Mouse (Mus musculus): ENCODE data around the gene Tgfbrap1.
"Not testable (repeated sequence)": the region's sequence is repeated elsewhere in the genome, so short reads cannot be mapped to it uniquely, and the experiment has no call there.

The Tgfbrap1 gene

DNA sequence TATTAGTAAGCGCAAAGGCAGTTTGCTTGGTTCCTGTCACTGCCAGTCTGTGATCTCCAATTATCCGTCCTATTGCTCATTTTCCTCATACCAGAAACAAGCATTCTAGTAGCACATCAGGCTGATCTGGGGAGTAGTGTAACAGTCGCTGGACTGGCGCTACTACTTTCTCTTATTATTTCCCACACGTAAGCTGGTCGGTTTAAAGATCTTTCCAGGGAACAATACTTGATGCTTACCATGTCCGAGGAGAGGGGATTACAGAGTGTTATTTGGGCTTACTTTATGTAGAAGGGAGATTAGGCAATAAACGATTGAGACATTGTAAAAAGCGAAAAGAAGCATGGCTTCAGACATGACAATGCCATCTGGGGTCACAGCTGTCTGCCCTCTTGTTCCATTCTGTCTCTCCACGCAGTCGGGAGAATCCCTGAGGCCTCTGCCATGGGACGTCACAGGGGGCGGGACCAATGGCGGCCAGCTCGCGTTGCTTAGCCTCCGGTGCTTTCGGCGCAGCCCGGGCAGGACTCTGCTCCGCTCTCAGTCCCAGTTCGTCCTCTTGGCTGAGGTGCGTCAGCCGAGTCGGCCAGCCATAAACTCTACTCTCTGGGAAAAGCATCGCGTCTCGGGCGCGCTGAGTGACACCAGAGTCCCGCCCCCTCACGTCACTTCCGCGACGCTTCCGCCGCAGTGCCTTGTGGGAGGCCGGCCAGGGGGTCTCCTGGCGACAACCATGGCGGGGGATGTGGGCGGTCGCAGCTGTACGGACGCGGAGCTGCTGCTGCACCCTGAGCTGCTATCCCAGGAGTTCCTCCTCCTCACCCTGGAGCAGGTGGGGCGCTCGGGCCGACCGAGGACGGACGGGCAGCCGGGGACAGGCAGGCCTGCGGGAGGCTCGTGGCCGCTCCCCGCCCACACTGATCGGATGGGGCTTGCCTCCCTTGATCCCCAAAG lies at the start of gene Tgfbrap1, which contains the start of gene AI597479:
Tgfbrap1 (minus strand) TSS at position 607 of the 954 bp plus-strand sequence.
AI597479 (plus strand) TSS at position 680 of the 954 bp plus-strand sequence.
- DNase-seq (ENCODE audit: low spot score in 2 of 2) = peak; percentile 87 to 89

DNA sequence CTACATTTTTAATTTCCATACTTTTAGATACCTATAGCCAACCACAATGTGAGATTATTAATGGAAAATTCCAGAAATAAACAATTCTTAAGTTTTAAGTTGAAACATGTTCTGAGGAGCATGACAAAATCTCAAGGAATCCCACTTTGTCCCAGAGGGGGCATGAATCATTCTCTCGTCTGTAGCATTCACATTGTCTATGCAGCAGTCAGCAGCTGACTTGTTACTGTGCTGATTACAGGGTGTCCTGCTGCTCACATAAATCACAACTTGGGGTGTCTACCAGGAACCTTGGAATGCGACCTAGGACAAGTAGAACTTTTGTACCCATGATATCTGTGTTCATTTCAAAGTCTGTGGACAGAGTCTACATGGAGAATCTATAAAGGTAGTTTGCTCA lies 49.0 kb upstream of the Tgfbrap1 start:
- no peak for DNase-seq (ENCODE audit: low spot score in 2 of 2)

DNA sequence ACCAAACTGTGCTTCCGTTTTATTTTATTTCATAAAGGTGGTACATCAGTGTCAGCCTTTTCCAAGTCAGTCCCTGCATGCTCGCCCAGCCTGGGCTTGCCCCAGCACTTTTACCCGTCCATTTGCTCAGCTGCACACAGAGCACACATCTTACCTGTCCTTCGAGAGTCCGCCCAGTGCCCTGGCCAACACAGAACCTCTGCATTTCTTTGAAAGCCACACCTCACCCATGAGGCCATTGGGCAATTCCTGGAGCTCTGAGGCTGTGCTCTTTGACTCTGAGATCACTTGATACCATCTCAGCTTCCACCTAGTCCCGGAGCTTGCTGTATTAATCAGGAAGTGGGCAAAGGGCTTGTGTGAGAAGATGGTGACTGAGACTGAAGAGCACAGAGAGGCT lies 47.0 kb upstream of the Tgfbrap1 start:
- no peak for DNase-seq (ENCODE audit: low spot score in 2 of 2)

DNA sequence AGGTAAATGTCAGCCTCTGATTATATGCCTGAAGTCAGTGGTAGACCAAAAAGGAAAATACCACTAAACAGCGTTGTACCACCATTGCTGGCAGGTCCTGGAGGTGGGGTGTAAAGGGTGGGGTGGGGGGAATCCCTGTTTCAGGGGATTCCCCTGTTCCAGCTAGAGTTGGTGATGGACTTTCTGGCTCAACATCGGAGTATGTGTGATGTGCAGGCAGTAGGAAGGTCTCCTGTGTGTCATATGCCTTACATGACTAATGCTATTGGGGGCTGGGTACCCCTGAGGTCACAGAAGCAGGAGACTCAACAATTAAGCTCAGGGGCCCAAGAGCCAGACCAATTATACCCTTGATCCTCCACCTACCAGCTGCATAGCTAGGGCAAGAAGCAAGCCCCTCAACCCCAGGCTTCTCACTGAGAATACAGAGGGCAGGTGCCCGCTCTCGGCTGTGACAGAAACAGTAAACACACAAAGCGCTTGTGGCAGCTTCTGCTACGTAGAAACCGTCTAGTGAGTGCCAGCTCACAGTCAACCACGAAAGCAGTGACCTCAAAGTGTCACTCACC lies 46.0 kb upstream of the Tgfbrap1 start:
- DNase-seq (ENCODE audit: low spot score in 2 of 2) = no peak

DNA sequence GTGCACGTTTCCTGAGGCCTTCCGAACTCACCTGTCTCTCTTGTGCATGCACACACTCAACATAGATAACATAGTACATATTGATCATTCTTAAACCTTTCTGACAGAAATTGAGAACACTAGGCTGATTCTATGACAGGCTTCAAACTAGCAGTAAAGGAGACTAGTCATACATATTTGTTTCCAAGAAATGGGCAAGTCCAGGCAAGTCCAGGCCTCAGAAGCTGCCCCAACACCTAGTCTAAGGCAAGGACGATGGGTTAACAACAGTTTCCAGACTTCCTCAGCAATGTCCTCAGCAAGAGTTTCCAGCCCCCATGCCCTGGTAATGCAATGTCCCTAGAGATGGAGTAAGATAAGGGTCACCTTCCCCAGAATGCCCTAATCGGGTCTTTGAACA lies 45.4 kb upstream of the Tgfbrap1 start:
- no peak for DNase-seq (ENCODE audit: low spot score in 2 of 2)

DNA sequence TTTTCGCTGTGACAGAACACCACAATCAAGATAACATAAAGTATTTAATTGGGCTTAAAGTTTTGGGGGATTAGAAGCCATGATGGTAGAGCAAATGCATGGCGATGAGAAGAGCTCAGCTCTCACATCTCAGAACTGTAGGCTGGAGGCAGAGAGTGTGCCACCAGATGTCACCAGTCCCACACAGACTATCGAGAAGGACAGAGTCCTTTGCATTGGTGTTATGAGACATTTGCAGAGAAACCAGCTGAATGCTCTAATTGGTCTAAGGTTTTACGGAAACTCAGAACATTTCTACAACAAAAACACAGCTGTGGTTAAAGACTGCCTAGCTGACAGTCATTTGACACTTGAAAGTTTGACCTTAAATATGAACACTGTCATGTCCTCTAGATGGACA lies 44.8 kb upstream of the Tgfbrap1 start:
- DNase-seq (ENCODE audit: low spot score in 2 of 2) = no peak

DNA sequence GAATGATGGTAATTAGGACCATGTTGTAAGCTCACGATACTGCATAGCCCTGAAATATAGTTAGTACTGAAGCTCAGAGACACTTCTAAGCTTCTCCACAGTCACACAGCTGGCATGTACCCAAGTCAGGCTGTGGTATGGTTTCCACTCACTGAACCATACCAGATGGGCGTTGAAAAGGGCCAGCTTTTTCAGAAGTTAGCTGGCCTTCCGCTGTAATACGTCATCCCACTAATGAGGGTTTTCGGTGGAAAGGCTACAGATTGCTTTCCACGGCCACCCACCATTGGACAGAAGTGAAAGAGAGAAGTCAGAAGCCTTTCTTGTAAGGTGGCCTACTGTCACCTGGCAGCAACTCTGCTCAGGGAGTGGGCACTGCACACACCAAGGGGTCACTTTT lies 44.4 kb upstream of the Tgfbrap1 start:
- no peak for DNase-seq (ENCODE audit: low spot score in 2 of 2)

DNA sequence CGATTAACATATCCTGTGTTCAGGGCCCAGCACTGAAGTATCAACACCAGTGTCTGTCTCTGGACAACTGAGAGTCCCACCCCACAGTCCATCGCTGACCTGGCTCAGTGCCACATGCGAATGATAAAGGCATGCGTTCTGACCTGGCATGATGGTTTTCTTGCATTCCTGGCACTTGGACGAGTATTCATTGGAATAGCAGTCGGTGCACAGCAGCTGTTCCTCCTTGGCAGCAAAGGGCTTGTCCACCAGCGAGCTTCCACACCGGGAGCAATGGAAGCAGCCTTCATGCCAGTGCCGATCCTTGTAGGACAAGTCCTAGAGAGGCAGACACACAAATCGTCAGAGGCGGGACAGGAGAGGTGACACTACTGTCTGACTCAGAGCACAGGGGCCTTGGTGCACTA lies 43.1 kb upstream of the Tgfbrap1 start:
- no peak for DNase-seq (ENCODE audit: low spot score in 2 of 2)

DNA sequence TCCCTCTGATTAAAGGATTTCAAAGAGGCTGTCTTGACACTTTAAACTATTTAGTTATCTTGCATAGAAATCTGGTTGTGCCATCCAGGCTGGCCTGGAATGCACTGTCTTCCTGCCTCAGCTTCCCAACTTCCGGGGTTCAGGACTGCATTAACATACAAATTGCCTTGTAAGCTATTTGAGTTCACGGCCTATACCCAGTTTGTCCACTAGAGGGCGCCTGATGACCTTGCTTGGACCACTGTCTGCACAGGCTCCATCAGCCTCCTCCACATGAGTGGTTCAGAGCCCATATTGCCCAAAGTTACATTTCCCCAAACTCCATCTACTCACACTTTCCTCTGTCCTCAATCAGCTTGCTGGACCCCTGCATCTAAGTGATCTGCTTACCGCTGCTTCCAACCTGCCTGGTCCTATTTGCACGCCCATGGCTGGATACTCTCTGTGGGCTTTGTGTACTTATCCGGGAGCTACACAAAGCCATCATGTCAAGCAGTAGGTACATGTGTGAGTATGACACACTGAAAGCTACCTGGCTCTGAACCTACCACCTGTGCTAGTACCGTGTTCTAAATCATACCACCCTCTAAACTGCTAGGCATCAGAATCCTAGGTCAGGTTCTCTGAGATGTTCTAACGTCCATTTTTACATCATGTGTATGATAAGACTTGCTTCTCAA lies 41.3 kb upstream of the Tgfbrap1 start:
- DNase-seq (ENCODE audit: low spot score in 2 of 2) = peak; percentile 80 to 81

DNA sequence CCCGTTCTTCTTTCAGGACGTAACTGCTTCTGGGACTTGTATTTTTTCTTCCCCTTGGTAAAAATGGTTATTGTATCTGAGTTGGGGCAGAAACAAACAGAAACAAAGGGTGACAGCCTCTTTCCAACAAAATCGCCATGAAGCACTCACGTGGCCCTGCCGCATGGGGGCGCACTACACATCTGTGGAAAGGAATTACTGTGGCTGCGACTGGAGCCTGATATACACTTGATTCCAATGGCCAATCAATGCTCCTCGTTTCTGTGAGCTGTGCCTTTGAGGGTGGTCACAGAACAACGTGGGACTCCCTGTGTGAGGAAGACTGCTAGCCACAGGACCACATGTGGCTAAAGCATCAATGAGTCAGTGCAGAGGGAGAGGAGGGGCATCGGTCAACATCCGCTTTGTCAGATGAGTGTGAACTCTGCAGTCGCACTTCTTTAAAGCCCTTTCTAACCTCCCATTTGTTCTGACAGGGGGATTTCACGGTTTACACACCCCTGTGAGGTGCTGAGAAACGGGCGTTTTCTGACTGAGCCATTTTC lies 39.9 kb upstream of the Tgfbrap1 start:
- peak; percentile 36 to 62 for DNase-seq (ENCODE audit: low spot score in 2 of 2)

DNA sequence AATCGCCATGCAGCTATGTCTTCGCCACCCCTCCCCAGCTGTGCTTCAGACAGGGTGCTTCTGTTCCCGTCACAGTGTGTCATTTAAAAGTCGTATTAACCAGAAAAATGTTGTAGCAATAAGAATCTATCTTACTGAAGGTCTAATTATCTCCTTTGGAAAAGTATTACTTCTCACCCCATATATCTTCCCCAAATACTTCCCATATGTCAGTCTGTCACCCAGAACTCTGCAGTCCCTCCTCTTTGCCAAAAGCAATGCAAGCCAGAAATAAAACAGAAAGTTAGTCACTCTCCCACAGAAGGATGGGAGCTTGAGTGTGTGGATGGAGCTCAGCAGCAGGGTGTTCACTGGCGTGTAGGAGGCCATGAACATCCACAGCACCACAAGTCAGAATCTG lies 38.9 kb upstream of the Tgfbrap1 start:
- DNase-seq (ENCODE audit: low spot score in 2 of 2) = no peak

DNA sequence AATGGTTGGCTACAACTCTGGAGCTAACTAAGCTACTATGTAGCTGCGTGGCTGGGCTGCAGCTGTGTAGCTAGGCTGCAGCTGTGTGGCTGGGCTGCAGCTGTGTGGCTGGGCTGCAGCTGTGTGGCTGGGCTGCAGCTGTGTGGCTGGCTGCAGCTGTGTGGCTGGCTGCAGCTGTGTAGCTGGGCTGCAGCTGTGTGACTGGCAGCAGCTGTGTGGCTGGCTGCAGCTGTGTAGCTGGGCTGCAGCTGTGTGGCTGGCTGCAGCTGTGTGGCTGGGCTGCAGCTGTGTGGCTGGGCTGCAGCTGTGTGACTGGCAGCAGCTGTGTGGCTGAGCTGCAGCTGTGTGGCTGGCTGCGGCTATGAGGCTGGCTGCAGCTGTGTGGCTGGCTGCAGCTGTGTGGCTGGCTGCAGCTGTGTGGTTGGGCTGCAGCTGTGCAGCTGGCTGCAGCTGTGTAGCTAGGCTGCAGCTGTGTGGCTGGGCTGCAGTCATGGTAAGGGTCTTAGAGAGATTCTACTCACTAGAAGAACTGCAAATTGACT lies 38.1 kb upstream of the Tgfbrap1 start:
- not testable (repeated sequence) for DNase-seq (ENCODE audit: low spot score in 2 of 2)

DNA sequence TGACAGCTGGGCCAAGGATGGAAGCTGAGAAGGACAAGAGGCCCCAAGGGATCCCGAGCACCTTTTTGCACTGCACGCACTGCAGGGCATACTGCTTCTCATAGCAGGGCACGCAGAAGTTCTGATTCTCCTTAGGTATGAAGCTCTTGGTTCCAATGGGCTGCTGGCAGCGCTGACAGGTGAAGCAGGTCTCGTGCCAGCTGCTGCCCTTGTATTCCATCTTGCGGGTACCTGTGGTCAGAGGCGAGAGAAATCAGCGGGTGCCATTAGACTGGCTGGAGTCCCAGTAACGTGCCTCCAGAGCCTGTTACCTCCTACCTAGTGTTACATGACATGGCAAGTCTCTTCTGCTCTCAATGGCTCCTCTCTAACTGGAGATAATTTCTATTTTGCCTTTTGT lies 33.2 kb upstream of the Tgfbrap1 start:
- DNase-seq (ENCODE audit: low spot score in 2 of 2) = no peak

DNA sequence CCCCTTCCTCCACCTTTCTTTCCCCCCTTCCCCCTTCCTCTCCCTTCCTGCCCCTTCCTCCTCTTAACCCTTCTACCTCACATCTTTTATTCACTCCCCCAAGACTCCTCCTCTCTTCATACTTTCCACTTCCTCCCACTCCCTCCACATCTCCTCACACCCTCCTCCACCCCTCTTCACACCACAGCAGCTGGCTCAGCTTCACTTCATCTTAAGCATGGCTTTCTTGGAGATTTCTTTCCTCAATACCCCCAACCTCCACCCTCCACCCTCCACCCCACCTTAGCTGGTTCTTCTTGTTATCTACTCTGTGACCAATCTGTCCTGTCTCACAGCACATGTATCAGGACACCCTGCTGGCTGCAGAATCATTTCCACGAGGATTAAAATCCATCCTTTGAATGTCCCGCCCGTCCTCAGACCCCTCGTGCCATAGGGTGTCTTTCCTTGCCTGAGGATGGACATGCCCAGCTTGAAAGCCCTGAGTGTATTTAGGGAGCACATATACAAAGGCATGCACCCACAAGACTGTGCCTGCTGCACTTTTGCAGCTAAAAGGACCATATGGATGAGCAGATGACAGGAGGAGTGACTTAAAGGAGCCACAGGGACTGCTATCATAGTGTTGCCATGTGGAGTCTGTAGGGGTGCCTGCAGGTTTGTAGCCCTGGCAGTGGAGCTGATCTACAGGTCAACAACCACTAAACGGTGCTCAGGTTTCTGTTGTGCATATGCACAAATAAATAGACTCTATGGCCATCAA lies 32.0 kb upstream of the Tgfbrap1 start:
- no peak for DNase-seq (ENCODE audit: low spot score in 2 of 2)

DNA sequence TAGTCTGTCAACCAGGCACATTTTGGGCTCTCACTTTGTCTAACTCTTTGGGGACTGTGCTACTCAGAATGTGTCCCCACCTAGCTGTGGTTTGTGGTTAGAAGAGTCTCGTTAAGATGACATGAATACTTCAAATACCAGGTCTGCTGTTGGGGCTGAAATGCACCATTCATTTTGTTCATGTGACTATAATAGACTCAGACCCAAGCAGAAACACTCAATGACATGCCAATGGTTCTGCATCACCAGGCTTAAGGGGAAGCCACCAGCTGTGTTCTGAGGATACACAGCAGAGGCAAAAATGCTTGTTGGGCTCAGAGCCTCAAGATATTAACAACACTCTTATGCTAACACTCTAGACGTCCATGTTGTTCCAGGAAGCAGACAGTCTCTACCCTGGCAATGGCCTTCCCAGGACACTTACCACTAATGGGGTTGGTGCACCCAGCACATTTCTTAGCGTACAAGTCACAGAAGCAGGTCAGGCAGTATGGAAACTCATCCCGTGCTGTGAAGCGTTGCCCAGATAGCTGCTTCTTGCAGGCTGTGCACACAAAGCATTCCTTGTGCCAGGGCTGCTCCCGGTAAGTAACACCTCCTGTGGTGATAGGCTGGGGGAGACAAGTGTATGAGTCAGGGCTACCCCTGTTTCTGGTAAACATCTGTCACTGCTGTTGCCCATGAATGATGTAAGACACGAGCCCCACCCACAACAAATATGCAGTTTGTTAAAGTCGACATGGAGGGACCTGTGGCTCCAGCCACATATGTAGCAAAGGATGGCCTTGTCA lies 29.6 kb upstream of the Tgfbrap1 start:
- peak in 1 of 2 experiments; percentile 26 for DNase-seq (ENCODE audit: low spot score in 2 of 2)

DNA sequence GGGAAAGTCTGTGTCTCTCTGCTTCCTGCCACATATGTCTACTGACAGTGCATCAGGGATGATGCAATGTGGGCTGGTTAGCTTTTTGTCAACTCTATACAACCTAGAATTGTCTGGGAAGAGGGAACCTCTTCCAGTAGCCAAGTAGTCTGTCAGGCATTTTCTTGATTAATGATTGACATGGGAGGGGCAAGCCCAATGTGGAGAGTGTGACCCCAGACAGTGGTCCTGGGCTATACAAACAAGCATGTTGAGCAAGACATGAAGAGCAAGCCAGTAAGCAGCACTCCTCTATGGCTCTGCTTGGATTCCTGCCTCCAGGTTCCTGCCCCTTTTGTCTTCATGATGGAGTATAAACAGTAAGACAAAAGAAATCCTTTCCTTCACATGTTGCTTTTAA lies 28.8 kb upstream of the Tgfbrap1 start:
- no peak for DNase-seq (ENCODE audit: low spot score in 2 of 2)

DNA sequence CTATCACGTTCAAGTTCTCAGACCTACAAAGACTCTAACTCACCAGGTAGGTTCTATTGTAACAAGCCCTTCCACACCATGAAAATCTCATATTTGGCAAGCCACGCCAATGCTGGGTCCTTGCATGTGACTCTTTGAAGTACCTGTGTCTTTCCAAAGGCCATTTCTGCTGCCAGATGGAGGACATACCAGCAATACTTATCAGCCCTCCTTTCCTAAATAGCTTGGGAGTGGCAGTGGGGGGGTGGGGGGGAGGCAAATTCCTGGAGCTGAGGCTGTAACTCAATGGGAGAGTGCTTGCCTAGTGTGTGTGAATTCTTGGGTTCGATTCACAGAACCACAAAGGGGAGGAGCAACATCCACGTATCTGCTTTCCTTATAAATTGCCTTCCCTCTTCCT lies 26.3 kb upstream of the Tgfbrap1 start:
- no peak for DNase-seq (ENCODE audit: low spot score in 2 of 2)

DNA sequence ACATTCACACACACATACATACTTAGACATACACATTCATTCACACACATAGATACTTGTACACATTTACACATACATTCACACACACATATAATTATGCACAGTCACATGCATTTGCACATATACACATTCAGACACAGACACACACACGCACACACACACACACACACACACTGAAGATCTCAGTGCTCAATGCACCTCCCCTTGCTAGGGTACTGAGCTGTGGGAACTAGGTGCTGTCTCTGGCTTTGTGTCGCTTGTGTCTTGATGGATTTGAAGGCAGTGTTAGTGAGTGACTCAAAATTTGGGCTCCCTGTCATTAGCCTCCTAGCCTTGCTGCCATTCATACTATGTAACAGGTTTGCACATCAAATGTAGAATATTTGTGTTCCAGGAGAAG lies 24.2 kb upstream of the Tgfbrap1 start:
- DNase-seq (ENCODE audit: low spot score in 2 of 2) = no peak

DNA sequence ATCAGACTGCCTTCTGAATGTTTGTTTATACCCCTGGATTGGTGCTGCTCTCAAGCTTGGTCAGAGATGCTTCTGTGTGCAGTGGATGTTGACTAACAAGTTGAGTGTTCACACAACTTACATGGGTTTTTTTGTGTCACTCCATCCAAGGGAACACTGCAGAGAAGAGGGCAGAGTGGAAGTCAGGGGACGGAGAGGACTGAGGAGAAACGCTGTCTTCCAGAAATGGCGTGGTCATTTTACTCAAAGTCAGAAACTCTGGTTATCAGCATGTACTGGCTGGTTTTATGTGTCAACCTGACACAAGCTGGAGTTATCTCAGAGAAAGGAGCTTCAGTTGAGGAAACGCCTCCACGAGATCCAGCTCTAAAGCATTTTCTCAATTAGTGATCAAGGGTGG lies 22.5 kb upstream of the Tgfbrap1 start:
- no peak for DNase-seq (ENCODE audit: low spot score in 2 of 2)

DNA sequence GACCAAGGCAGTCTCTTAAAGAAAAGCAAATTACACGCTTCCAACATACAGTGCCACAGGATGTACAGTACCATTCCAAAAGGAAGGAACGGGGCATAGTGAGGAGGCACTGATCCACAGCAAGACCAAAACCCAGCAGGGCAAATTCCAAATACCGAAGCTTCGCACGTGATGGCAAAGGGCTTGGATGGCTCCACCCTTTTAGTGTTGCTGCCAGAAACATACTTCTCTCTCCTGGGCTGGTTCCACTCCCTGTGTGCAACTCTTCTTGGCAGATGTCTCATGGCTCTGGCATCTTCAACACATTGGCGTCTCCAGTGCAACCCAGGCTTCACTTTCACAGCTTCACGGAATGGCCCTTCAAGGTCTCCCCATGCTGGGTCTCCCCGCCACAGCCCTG lies 19.0 kb upstream of the Tgfbrap1 start:
- no peak for DNase-seq (ENCODE audit: low spot score in 2 of 2)

All from natural killer cell, adult 2 months (primary cell).